Mouse (Mus musculus) lung, postnatal 0 days (tissue): Measurements from ENCODE around the gene Ahnak2.

ENCODE experiments used
- CTCF ChIP-seq: IDR thresholded peaks from 2 replicates; pipeline ENCODE4 v1.5.1; 2016; ENCODE audit warnings: antibody characterized with exemption, mild to moderate bottlenecking
- EP300 ChIP-seq: IDR thresholded peaks from 2 replicates; pipeline ENCODE4 v1.6.1; 2016; ENCODE audit warnings: antibody characterized with exemption, mild to moderate bottlenecking, control low read depth

DNA sequence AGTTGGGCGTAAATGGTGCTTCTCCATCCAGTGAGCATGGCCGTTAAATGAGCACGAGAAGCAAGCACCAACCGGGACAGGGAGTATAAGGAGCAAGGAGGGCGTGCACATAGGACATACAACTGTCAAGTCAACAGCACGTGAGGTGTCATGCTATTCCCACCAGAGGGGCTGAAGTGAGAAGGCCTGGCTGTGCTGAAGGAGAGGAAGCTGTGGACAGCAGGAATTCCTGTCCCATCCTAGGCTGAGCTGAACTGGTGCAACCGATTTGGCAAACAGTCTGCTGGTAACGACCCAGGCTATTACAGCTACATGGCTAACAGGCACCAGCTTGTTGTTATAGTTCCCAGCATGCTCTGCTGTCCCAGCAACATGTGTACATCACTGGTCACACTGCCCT is 11.4 kb downstream of the Ahnak2 start:
- no peak for TF ChIP-seq CTCF
- TF ChIP-seq EP300: no peak
